ENCODE assay signal across 8 mouse cellular contexts in the genomic region with DNA sequence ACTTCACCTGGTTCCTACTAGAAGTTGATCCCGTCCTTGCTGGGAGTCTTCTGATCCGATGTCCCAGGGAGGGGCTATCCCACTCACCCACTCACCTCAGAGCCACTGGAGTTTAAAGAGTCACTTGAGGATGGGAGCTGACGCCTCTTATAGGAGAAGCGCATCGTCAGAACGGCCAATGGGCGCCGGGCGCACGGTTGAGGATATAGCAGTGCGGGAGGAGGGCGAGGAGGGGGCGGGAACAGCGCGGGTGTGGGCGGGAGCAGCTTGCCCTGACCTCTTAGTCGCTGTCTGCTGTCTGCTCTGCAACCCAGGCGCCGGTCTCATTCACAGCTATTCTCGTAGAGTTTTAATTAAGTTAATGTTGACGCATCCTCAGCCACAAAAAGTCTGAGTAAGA. TPM values are rescaled to one million over a fixed set of nuclear protein-coding genes. Genes with fewer than 3 reads are reported as not detected.
DNase-seq lines count a peak whose midpoint lies in the region; ATAC-seq and TF ChIP-seq lines count a peak whose summit lies in the region.

No protein-coding gene starts in this region.

- H3K9me3 ChIP-seq in kidney, embryonic 15.5 days (replicated peaks) = no peaks in the 10 kb centered on the region
- H3K9me3 ChIP-seq in hindbrain, embryonic 16.5 days (ENCODE audit: control insufficient read depth, low read length) = no peaks in the 10 kb centered on the region
- H3K9me3 ChIP-seq in midbrain, embryonic 15.5 days = no peaks in the 10 kb centered on the region

- H3K4me1 ChIP-seq in kidney, embryonic 15.5 days = peaks cover 13% of the 10 kb centered on the region
- peaks cover 4% of the 10 kb centered on the region; the same call in 1 of the 2 replicates for H3K4me1 ChIP-seq in hindbrain, embryonic 16.5 days (ENCODE audit: control insufficient read depth, insufficient read depth, low read depth, low read length)
- H3K4me1 ChIP-seq in midbrain, embryonic 15.5 days = peaks cover 8% of the 10 kb centered on the region; the same call in 1 of the 2 replicates
- peaks cover 17% of the 10 kb centered on the region for H3K4me1 ChIP-seq in cerebellum, adult 2 months (ENCODE audit: control insufficient read depth, insufficient read depth, low read length)

- no peaks in the 10 kb centered on the region for H3K36me3 ChIP-seq in kidney, embryonic 15.5 days
- no peaks in the 10 kb centered on the region for H3K36me3 ChIP-seq in hindbrain, embryonic 16.5 days (ENCODE audit: control insufficient read depth, insufficient read depth, low read length)
- H3K36me3 ChIP-seq in midbrain, embryonic 15.5 days (replicated peaks) = no peaks in the 10 kb centered on the region

- peaks cover 26% of the 10 kb centered on the region for H3K27me3 ChIP-seq in kidney, embryonic 15.5 days
- no peaks in the 10 kb centered on the region for H3K27me3 ChIP-seq in hindbrain, embryonic 16.5 days (replicated peaks; ENCODE audit: control insufficient read depth, insufficient read depth, low read length)
- H3K27me3 ChIP-seq in midbrain, embryonic 15.5 days (replicated peaks) = peaks cover 12% of the 10 kb centered on the region
- H3K27me3 ChIP-seq in cerebellum, adult 2 months (ENCODE audit: control insufficient read depth, insufficient read depth, low read length) = no peaks in the 10 kb centered on the region

- no peak for TF ChIP-seq CTCF in cerebellum, adult 2 months (IDR thresholded peaks at IDR 0.05; ENCODE audit: borderline replicate concordance, insufficient read depth, low read depth, low read length)

- 0 out of 2 replicates have a peak, but pooled peaks have one; percentile 54 for ATAC-seq in kidney, embryonic 15.5 days (replicated peaks; ENCODE audit: low FRiP score)
- peak; percentile 50 for ATAC-seq in hindbrain, embryonic 16.5 days
- 0 out of 2 replicates have a peak, but pooled peaks have one; percentile 20 for ATAC-seq in midbrain, embryonic 15.5 days (replicated peaks)

- WGBS in kidney, embryonic 15.5 days = 1% methylated on average over 21 of the region's 21 CpGs
- 1% methylated on average over 21 of the region's 21 CpGs for WGBS in hindbrain, embryonic 16.5 days
- 1% methylated on average over 21 of the region's 21 CpGs for WGBS in midbrain, embryonic 15.5 days
- WGBS in cerebellum, adult 2 months = 10% methylated on average over 21 of the region's 21 CpGs

- TF ChIP-seq POLR2A in cerebellum, adult 2 months (IDR thresholded peaks at IDR 0.05; ENCODE audit: borderline replicate concordance, insufficient read depth, low read length) = no peak

- H3K4me2 ChIP-seq in kidney, embryonic 15.5 days = peak overlapping the region; percentile 50
- peak overlapping the region; percentile 47 for H3K4me2 ChIP-seq in hindbrain, embryonic 16.5 days (ENCODE audit: low read length)
- peak overlapping the region; percentile 45 for H3K4me2 ChIP-seq in midbrain, embryonic 15.5 days

- H3K27ac ChIP-seq in kidney, embryonic 15.5 days = no peak overlapping the region
- H3K27ac ChIP-seq in hindbrain, embryonic 16.5 days (ENCODE audit: low read depth, low read length) = no peak overlapping the region
- H3K27ac ChIP-seq in midbrain, embryonic 15.5 days = no peak overlapping the region
- no peak overlapping the region for H3K27ac ChIP-seq in cerebellum, adult 2 months (ENCODE audit: insufficient read depth, low read length)

- DNase-seq in kidney, postnatal 25 days = no peak
- peak; percentile 67 for DNase-seq in embryo, embryonic 10 days (ENCODE audit: low spot score)
- DNase-seq in layer of hippocampus, postnatal 10 days (ENCODE audit: low spot score in 2 of 2) = no peak
- DNase-seq in ovary, adult 18-20 months (ENCODE audit: low spot score) = no peak
- DNase-seq in cerebellum, adult 2 months = no peak

- peak overlapping the region; percentile 16; the same call in 1 of the 2 replicates for H3K4me3 ChIP-seq in kidney, embryonic 15.5 days (replicated peaks)
- H3K4me3 ChIP-seq in hindbrain, embryonic 16.5 days (ENCODE audit: low read length) = peak overlapping the region; percentile 1
- peak overlapping the region; percentile 17 for H3K4me3 ChIP-seq in midbrain, embryonic 15.5 days
- H3K4me3 ChIP-seq in cerebellum, adult 2 months (replicated peaks; ENCODE audit: insufficient read depth, low read depth, low read length) = no peak overlapping the region

- no peak overlapping the region for H3K9ac ChIP-seq in kidney, embryonic 15.5 days
- no peak overlapping the region for H3K9ac ChIP-seq in hindbrain, embryonic 16.5 days (ENCODE audit: low read depth, low read length)
- H3K9ac ChIP-seq in midbrain, embryonic 15.5 days = no peak overlapping the region

RNA-seq across cellular contexts. Expression of a gene that starts 5.1 kb away (rescaled TPM):
- 1.7 and 2.0 TPM in 2 replicates for polyA plus RNA-seq in kidney, embryonic 15.5 days (2015; fragmentation: Nextera tagmentation; extraction: Ambion mirVana)
- polyA plus RNA-seq in hindbrain, embryonic 16.5 days (2015; fragmentation: Nextera tagmentation; extraction: Ambion mirVana) = 0.61 and 1.2 TPM in 2 replicates
- polyA plus RNA-seq in midbrain, embryonic 15.5 days (2015; fragmentation: Nextera tagmentation; extraction: Ambion mirVana) = 0.78 and 0.80 TPM in 2 replicates
- total RNA-seq in layer of hippocampus, postnatal 10 days (2021) = under 1 TPM; 0.50 to 0.56 TPM
- 0.10 TPM in 1 of 2 replicates, not detected in the other for polyA plus RNA-seq in cerebellum, adult 2 months (2012; rRNA removed)

RNA-seq across cellular contexts. Expression of a gene that starts 27.6 kb away (rescaled TPM):
- polyA plus RNA-seq in kidney, embryonic 15.5 days (2015; fragmentation: Nextera tagmentation; extraction: Ambion mirVana) = 13.9 and 16.4 TPM in 2 replicates
- 42.2 and 50.6 TPM in 2 replicates for polyA plus RNA-seq in hindbrain, embryonic 16.5 days (2015; fragmentation: Nextera tagmentation; extraction: Ambion mirVana)
- 42.9 and 45.6 TPM in 2 replicates for polyA plus RNA-seq in midbrain, embryonic 15.5 days (2015; fragmentation: Nextera tagmentation; extraction: Ambion mirVana)
- total RNA-seq in layer of hippocampus, postnatal 10 days (2021) = 10 to 100 TPM; 50.5 to 55.9 TPM
- polyA plus RNA-seq in cerebellum, adult 2 months (2012; rRNA removed) = 38.7 and 41.1 TPM in 2 replicates

RNA-seq across cellular contexts. Expression of a gene that starts 43.2 kb away (rescaled TPM):
- 32.6 and 33.6 TPM in 2 replicates for polyA plus RNA-seq in kidney, embryonic 15.5 days (2015; fragmentation: Nextera tagmentation; extraction: Ambion mirVana)
- 14.1 and 16.2 TPM in 2 replicates for polyA plus RNA-seq in hindbrain, embryonic 16.5 days (2015; fragmentation: Nextera tagmentation; extraction: Ambion mirVana)
- polyA plus RNA-seq in midbrain, embryonic 15.5 days (2015; fragmentation: Nextera tagmentation; extraction: Ambion mirVana) = 13.3 and 13.9 TPM in 2 replicates
- 10 to 100 TPM; 10.3 to 10.5 TPM for total RNA-seq in layer of hippocampus, postnatal 10 days (2021)
- 12.4 and 13.7 TPM in 2 replicates for polyA plus RNA-seq in cerebellum, adult 2 months (2012; rRNA removed)

RNA-seq across cellular contexts. Expression of a gene that starts 48.2 kb away (rescaled TPM):
- polyA plus RNA-seq in kidney, embryonic 15.5 days (2015; fragmentation: Nextera tagmentation; extraction: Ambion mirVana) = 0.42 and 0.55 TPM in 2 replicates
- 0.19 and 0.20 TPM in 2 replicates for polyA plus RNA-seq in hindbrain, embryonic 16.5 days (2015; fragmentation: Nextera tagmentation; extraction: Ambion mirVana)
- 0.15 TPM in 1 of 2 replicates, not detected in the other for polyA plus RNA-seq in midbrain, embryonic 15.5 days (2015; fragmentation: Nextera tagmentation; extraction: Ambion mirVana)
- total RNA-seq in layer of hippocampus, postnatal 10 days (2021) = under 1 TPM in 1 of 2 experiments, not detected in 1; 0.16 TPM
- polyA plus RNA-seq in cerebellum, adult 2 months (2012; rRNA removed) = not detected in 2 replicates
